ENCODE assay signal across 19 mouse cellular contexts in the genomic region with DNA sequence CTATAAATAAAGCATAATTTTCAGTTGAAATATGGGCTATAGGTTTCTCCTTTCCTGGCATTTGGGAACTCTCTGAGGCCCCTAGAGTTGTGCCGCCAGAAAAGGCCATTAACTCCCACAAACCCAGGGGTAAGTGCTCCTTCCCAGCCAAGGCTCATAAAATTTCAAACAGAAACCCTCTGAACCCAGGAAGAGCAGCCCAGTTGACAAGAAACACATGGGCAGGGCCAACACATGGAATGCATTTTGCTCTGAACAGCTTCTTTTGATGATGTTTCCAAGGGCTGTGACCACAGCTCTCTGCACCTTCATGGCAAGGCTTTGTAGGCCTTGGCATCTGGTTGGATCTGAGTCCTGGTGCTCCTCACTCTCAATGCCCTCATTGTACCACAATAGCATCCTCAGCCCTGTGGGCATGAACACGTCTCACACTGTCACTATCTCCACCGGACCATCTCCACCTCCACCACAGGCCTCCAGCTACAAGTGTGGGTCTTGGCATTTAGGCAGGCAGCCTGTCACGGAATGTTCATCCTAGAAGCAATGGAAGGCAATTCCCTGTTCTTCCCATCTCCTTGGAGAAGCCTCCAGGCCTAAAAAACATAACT.
DNase-seq lines count a peak whose midpoint lies in the region; ATAC-seq lines count a peak whose summit lies in the region.
"Had no signal": no experiment of that assay in that cellular context is flagged by ENCODE, and none has a peak within 500 bp of the region (broad histone marks: within the 10 kb centered on the region; RNA-seq: fewer than 3 reads in every experiment).

No protein-coding gene starts in this region.

- peaks cover 4% of the 10 kb centered on the region; the same call in 1 of the 2 replicates for H3K4me1 ChIP-seq in kidney, embryonic 16.5 days (ENCODE audit: insufficient read depth, low read length)
- H3K4me1 ChIP-seq: liver, embryonic 15.5 days; neural tube, embryonic 15.5 days; stomach, embryonic 15.5 days had no signal

- WGBS in kidney, embryonic 16.5 days = 59% methylated on average over 4 of the region's 4 CpGs

- H3K4me3 ChIP-seq in kidney, embryonic 16.5 days (ENCODE audit: low read length) = no peak overlapping the region
- H3K4me3 ChIP-seq: liver, embryonic 15.5 days; myocyte; neural tube, embryonic 15.5 days; stomach, embryonic 15.5 days had no signal

- peaks cover 5% of the 10 kb centered on the region; the same call in 1 of the 2 replicates for H3K9me3 ChIP-seq in kidney, embryonic 16.5 days (ENCODE audit: low read length)
- H3K9me3 ChIP-seq: liver, embryonic 15.5 days; neural tube, embryonic 15.5 days; stomach, embryonic 15.5 days had no signal

- no peaks in the 10 kb centered on the region for H3K36me3 ChIP-seq in kidney, embryonic 16.5 days (ENCODE audit: insufficient read depth, low read length)
- H3K36me3 ChIP-seq: liver, embryonic 15.5 days; neural tube, embryonic 15.5 days; stomach, embryonic 15.5 days had no signal

- peak; percentile 51 for ATAC-seq in kidney, embryonic 16.5 days (ENCODE audit: low FRiP score, low TSS enrichment)
- ATAC-seq: forebrain, embryonic 14.5 days; lung, postnatal 0 days had no signal

- no peak overlapping the region for H3K9ac ChIP-seq in kidney, embryonic 16.5 days (replicated peaks; ENCODE audit: low read length)
- H3K9ac ChIP-seq: liver, embryonic 15.5 days; neural tube, embryonic 15.5 days; stomach, embryonic 15.5 days had no signal

- DNase-seq in kidney, adult 18-20 months = no peak
- peak; percentile 23 for DNase-seq in embryo, embryonic 11.5 days (ENCODE audit: low read depth, low spot score)
- peak; percentile 61 for DNase-seq in hindlimb bud, embryonic 11.5 days (ENCODE audit: extremely low spot score, low read depth, low spot score)
- peak; percentile 25 for DNase-seq in mesoderm, embryonic 11.5 days (ENCODE audit: low read depth, low spot score)
- DNase-seq in ovary, postnatal 14 days (ENCODE audit: low spot score) = no peak
- DNase-seq in thymus, adult 18-20 months = no peak
- DNase-seq: adrenal gland, adult 2 months; cerebellum, adult 2 months; gastrocnemius, postnatal 14 days; kidney, postnatal 14 days; midbrain, embryonic 14.5 days; thymus, adult 2 months had no signal

- H3K27ac ChIP-seq in kidney, embryonic 16.5 days (ENCODE audit: low read length) = no peak overlapping the region
- H3K27ac ChIP-seq: liver, embryonic 15.5 days; neural tube, embryonic 15.5 days; stomach, embryonic 15.5 days had no signal

- H3K4me2 ChIP-seq in kidney, embryonic 16.5 days (replicated peaks; ENCODE audit: low read depth, low read length) = no peak overlapping the region
- H3K4me2 ChIP-seq: liver, embryonic 15.5 days; neural tube, embryonic 15.5 days; stomach, embryonic 15.5 days had no signal

- no peaks in the 10 kb centered on the region for H3K27me3 ChIP-seq in kidney, embryonic 16.5 days (ENCODE audit: insufficient read depth, low read length)
- H3K27me3 ChIP-seq: liver, embryonic 15.5 days; neural tube, embryonic 15.5 days; stomach, embryonic 15.5 days had no signal

Comparison
In these comparisons a context has a peak if more than half of its experiments do, and no peak if none do; other contexts are left out.
1. DNase-seq: peak in embryo, embryonic 11.5 days (single experiment), hindlimb bud, embryonic 11.5 days (single experiment) and mesoderm, embryonic 11.5 days (single experiment); none in kidney, adult 18-20 months (single experiment), ovary, postnatal 14 days (single experiment) and thymus, adult 18-20 months (0 of 2).